Mouse (Mus musculus) kidney, adult 8-10 months (tissue): ENCODE results near the gene Opcml.

ENCODE experiments used
- DNase-seq, 2 experiments: peaks; one replicate each; pipeline ENCODE4 v3.0.0; 2022

Opcml gene

GRCm38 (mm10) chr9:28261078-28261753 lies 470.6 kb downstream of the Opcml start:
- peak; percentile 17 to 58 for DNase-seq

- no peak for DNase-seq
These were observed 471.4 kb downstream of the Opcml start for GRCm38 (mm10) chr9:28262021-28262420.

- no peak for DNase-seq
These were observed 472.3 kb downstream of the Opcml start for GRCm38 (mm10) chr9:28262896-28263295.

GRCm38 (mm10) chr9:28264761-28265160 lies 474.2 kb downstream of the Opcml start:
- no peak for DNase-seq

- no peak for DNase-seq
These were observed 483.2 kb downstream of the Opcml start for GRCm38 (mm10) chr9:28273816-28274215.

GRCm38 (mm10) chr9:28278555-28278954 lies 488.0 kb downstream of the Opcml start:
- DNase-seq: no peak

GRCm38 (mm10) chr9:28281025-28281424 lies 490.4 kb downstream of the Opcml start:
- no peak for DNase-seq

- no peak for DNase-seq
These were observed 491.0 kb downstream of the Opcml start for GRCm38 (mm10) chr9:28281571-28281970.

- DNase-seq: no peak
These were observed 494.4 kb downstream of the Opcml start for GRCm38 (mm10) chr9:28285016-28285415.

- DNase-seq: no peak
These were observed 495.8 kb downstream of the Opcml start for GRCm38 (mm10) chr9:28286384-28286783.

- no peak for DNase-seq
These were observed 496.9 kb downstream of the Opcml start for GRCm38 (mm10) chr9:28287485-28287884.

- DNase-seq: peak in 1 of 2 experiments; percentile 12
These were observed 499.2 kb downstream of the Opcml start for GRCm38 (mm10) chr9:28289696-28290330.

- no peak for DNase-seq
These were observed 513.1 kb downstream of the Opcml start for GRCm38 (mm10) chr9:28303659-28304058.

- no peak for DNase-seq
These were observed 516.0 kb downstream of the Opcml start for GRCm38 (mm10) chr9:28306364-28307121.

- DNase-seq: no peak
These were observed 516.5 kb downstream of the Opcml start for GRCm38 (mm10) chr9:28307122-28307430.

- DNase-seq: no peak
These were observed 517.0 kb downstream of the Opcml start for GRCm38 (mm10) chr9:28307481-28308050.

GRCm38 (mm10) chr9:28317881-28318280 lies 527.3 kb downstream of the Opcml start:
- DNase-seq: no peak

- DNase-seq: no peak
These were observed 528.6 kb downstream of the Opcml start for GRCm38 (mm10) chr9:28319021-28319755.

- DNase-seq: no peak
These were observed 529.2 kb downstream of the Opcml start for GRCm38 (mm10) chr9:28319802-28320201.

GRCm38 (mm10) chr9:28327985-28328384 lies 537.4 kb downstream of the Opcml start:
- DNase-seq: no peak

- DNase-seq: no peak
These were observed 537.9 kb downstream of the Opcml start for GRCm38 (mm10) chr9:28328434-28328833.

- DNase-seq: no peak
These were observed 538.9 kb downstream of the Opcml start for GRCm38 (mm10) chr9:28329477-28329876.
